Mouse (Mus musculus) right cerebral cortex, adult 2 months (tissue): ENCODE measurements around the gene Stxbp3.
A peak's percentile ranks its signal among the peaks of the same experiment; 100 is the strongest.

Experiments
- DNase-seq, 2 experiments: peaks; one replicate each; pipeline ENCODE4 v3.0.0; 2021 to 2022; ENCODE audit warnings: low spot score in 2 of 2

Stxbp3 gene

GRCm38 (mm10) chr3:108764976-108765375 is 75.3 kb downstream of the Stxbp3 start:
- no peak for DNase-seq

DNA sequence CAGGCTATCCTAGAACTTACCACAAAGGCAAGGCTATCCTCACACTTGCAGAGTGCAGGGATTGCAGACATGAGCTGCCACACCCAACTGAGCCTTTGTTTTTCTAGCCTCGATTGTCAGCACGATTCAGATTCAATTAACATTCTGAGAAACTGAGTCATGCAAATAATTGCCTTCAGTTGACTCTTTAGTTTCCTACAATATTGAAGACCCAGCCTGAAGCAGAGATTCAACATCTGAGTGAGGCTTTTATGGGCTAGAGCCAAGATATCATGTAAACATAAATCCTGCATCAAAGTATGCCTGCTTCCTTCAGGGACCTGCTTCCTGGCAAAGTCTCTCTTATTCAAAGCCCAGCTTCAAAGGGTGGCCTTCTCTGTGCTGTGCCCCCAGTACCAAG is 76.6 kb downstream of the Stxbp3 start:
- DNase-seq, result no peak

DNA sequence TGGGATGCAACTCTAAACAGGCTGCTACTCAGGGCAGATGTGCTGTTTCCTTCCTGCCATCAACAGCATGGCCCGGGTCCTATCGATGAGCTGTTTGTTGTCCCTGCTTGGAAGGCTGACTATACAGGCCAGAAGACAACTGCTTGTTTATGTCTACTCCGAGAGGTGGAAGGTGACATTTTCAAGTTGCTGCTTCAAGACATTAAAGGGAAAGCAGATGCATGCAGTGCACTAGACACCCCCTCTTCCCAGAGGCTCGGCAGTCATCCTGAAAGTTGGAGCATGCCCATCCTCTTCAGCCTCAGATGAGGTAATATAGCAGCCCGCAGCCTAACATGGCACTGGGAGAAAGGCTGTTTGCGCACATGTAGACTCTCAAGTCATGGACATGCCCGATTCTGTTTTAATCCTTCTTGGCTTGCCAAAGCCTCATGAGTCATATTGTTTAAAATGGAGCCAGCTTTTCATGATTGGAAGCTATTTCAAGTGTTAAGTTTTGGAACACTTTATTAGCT is 77.7 kb downstream of the Stxbp3 start:
- DNase-seq, result peak; percentile 45 to 55

GRCm38 (mm10) chr3:108759566-108760420 is 80.5 kb downstream of the Stxbp3 start:
- DNase-seq, result no peak

DNA sequence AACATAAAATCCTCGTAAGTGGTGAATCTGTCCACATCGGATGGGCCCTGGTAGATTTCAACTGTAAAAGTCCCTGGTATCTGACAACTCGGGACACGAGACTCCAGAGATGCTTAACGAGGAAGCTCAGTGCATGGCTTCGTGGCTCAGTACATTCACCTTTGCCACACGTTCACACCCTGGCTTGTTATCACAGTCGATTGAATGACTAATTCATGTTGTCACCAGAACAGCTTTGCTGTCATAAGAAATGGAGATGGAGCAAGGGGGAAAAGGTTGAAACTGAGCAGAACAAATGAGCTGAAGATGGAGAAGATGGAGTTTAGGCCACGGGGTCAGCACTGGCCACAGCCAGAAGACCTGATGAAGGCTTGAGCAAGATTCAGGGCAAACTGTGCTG is 82.8 kb downstream of the Stxbp3 start:
- DNase-seq, result no peak

DNA sequence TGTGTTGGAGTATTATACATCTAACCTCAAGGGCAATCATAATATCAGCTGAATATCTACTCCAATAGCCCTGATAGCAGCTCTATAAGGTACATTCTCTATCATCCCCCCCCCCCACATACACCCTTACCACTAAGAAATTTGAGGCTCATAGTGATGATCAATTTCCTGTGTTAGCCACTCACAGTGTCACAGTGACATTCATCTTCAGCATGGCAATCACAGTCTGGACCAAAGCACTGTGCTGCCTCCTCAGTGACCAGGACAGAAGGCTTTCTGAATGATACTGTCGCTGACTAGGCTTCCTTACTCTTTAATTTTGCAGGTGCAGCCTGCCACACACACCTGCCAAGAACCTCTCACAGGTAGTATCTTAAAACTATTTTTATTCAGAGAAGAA is 84.2 kb downstream of the Stxbp3 start:
- DNase-seq, result no peak

DNA sequence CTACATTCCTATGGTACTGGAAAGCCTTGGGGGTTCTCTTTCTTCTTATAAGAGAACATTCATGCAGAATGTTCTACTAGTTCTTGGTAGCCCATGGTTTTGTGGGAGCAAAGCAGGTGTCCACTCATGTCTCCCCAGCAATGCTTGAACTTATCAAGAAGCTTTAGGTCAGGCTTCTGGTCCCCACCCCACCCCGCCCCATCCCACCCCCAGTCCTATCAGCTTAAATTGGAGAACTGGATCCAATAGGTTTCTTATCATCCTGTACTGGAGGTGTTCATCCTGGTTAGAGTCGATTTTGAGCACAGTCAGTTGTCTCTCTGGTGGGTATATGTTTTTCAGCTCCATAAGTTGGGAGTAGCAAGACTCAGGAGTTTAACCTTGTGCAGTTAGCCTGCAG is 84.8 kb downstream of the Stxbp3 start:
- no peak for DNase-seq

DNA sequence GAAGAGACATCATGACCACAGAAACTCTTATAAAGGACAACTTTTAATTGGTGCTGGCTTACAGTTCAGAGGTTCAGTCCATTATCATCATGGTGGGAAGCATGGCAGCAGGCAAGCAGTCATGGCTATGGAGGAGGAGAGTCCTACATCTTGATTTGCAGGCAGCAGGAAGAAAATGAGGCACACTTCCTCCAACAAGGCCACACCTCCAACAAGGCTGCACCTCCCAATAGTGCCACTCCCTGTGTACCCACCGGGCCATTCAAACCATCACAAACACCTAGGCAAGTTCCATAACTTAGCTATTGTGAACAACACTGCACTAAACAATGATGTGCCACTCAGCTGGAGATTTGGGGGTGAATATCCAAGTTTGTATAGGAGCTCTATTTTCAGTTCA is 85.8 kb downstream of the Stxbp3 start:
- no peak for DNase-seq

DNA sequence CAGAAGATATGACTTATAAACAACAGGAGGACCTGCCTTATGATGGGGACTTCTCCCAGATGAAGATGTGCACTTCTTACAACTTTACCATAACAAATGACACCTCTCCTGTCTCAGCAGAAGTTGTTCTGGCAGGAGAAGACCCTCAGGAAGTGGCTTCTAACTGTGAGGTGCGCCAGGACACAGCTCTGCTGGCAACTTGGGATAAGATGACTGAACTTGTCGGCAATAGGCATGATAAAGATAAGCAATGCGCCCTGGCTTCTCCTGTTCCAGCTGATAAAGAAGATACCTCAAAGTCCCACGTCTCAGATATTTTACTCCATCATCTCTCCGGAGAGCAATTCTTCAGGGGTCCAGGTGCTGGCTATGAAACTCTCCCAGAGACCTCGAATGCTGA is 88.6 kb downstream of the Stxbp3 start:
- DNase-seq, result no peak

DNA sequence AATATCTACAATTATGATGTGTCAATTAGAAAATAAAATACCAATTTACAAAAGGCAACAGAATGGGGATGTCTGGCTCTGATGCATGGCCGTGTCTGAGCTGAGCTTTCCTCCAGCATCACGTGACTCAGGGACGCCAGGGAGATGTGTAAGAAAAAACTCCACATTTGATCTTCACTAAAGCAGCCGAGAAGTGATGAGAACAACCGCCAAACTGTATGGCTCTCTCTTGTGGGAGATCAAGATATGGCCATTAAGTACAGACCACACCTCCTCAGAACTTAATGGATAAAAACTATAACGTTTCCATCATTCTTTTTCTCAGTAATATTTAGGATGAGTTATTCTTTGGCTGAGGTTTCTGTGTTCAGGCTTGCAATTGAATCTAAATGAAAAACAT is 89.3 kb downstream of the Stxbp3 start:
- no peak for DNase-seq

GRCm38 (mm10) chr3:108744060-108744459 is 96.3 kb downstream of the Stxbp3 start:
- DNase-seq, result no peak
